Mouse (Mus musculus) adrenal gland, adult 10 weeks (tissue): ENCODE results near the gene Krr1. TPM values are rescaled to one million over a fixed set of nuclear protein-coding genes. Genes with fewer than 3 reads are reported as not detected.

Experiments
- polyA plus RNA-seq: library from polyadenylated mRNA; stranded (reverse); fragments of 350-450 nt; fragmentation: Illumina TruSeq; extraction: RNeasy Lipid Tissue Mini Kit (QIAGEN cat#74804); gene quantifications from one replicate; pipeline ENCODE4 v1.2.3, GENCODE M21; 2014; ENCODE audit warnings: low read depth, low replicate concordance

The Krr1 gene
- 73.9 TPM for polyA plus RNA-seq

DNA sequence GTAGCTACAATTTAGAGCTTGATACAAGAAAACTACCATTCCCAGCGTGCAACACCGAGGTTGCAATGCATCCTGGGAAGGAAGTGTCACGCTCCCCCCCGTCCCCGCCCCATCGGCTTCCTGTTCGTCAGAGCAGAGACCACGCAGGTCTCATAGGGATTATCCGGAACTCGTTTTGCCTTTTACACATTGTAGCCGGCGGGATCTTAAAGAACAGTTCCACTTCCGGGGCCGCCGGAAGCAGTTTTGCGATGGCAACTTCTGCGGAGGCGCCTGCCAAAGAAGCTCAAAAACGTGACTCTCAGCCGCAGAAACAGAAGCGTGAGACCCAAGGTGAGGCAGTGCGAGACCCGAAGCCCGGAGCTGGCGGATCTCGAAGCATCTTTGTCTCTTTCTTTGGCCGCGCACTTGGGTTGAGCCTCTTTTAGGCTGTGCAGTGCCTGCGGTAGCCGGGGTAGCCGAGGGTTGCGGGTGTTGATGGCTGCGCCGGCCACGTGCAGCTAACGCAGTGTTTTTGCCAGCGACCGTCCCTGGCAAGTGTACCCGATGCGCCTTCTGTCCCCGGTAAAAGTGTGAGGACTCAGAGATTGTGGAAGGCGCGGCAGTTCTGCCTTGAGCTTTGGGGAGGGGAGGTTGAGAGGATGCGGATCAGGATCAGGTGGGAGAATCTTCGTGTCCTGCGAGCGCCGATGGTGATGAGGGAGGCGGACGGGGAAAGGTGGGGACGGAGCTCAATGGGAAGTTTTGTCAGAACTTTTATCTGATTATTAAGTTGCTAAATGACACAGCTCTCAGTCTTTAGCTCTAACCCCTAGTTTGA, at the start of gene Krr1:
TSS of gene Krr1 (plus strand) at position 123 of the 820 bp plus-strand sequence.

DNA sequence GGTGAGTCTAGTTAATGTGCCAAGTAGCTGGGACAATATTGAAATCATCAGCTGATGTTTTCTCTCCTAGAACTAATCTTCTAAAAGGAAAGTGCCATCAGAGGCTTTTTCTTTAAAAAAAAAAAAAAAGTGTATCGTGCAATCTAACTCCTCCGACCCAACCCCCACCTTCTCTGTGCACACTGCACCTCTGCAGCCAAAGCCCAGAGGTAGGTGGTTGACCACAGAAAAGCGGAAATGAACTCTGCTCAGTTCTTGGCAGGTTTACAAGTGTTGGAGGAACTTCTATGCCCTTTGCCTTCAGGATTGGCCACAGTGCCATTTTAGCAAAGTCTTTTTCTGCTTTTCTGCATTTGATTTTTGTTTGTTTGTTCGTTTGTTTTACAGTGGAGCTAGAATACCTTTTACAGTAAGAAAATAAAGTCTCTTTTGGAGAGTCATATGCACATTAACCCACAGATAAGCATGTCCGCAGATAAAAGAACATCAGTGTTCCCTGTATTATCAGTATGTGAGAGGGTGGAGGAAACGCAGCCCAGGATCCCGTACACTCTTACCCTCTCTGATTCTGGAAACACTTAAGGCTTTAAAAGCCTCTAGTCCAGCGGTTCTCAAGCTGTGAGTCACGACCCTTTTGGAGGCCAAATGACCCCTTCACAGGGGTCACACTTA, 30.2 kb downstream of the Krr1 start, which contains the start of gene Glipr1:
TSS of gene Glipr1 (minus strand) at position 88 of the 672 bp plus-strand sequence.

Other genes with a start within 250 kb of the Krr1 start
- 8.6 TPM for gene Glipr1, start 30.0 kb downstream of the Krr1 start, polyA plus RNA-seq
- not detected for gene Glipr1l1, start 87.5 kb downstream of the Krr1 start, polyA plus RNA-seq
- gene Glipr1l2, start 110.7 kb downstream of the Krr1 start, polyA plus RNA-seq = not detected
- not detected for gene Glipr1l3, start 187.7 kb downstream of the Krr1 start, polyA plus RNA-seq
- gene Caps2, start 191.0 kb downstream of the Krr1 start, polyA plus RNA-seq = 0.35 TPM